Mouse (Mus musculus) kidney, postnatal 36 days (tissue): Measurements from ENCODE around the gene Spock1.

Experiments used
- DNase-seq, 2 experiments: peaks; one replicate each; pipeline ENCODE4 v3.0.0; 2021 to 2022; ENCODE audit warnings: mixed read lengths in 2 of 2

The Spock1 gene

GRCm38 (mm10) chr13:57798633-57799032 is 109.5 kb downstream of the Spock1 start:
- no peak for DNase-seq

- peak in 1 of 2 experiments; percentile 8 for DNase-seq
These were observed 111.0 kb downstream of the Spock1 start for GRCm38 (mm10) chr13:57796951-57797692.

- peak in 1 of 2 experiments; percentile 4 for DNase-seq
These were observed 114.4 kb downstream of the Spock1 start for GRCm38 (mm10) chr13:57793643-57794240.

GRCm38 (mm10) chr13:57789796-57790195 is 118.3 kb downstream of the Spock1 start:
- DNase-seq = no peak

- no peak for DNase-seq
These were observed 119.8 kb downstream of the Spock1 start for GRCm38 (mm10) chr13:57788299-57788698.

- no peak for DNase-seq
These were observed 121.9 kb downstream of the Spock1 start for GRCm38 (mm10) chr13:57786278-57786677.

GRCm38 (mm10) chr13:57782975-57783374 is 125.2 kb downstream of the Spock1 start:
- DNase-seq = no peak

- DNase-seq = no peak
These were observed 126.0 kb downstream of the Spock1 start for GRCm38 (mm10) chr13:57782107-57782561.

GRCm38 (mm10) chr13:57779146-57779545 is 129.0 kb downstream of the Spock1 start:
- DNase-seq = peak in 1 of 2 experiments; percentile 49

GRCm38 (mm10) chr13:57778524-57778923 is 129.6 kb downstream of the Spock1 start:
- DNase-seq = no peak

- no peak for DNase-seq
These were observed 136.1 kb downstream of the Spock1 start for GRCm38 (mm10) chr13:57771998-57772397.

- DNase-seq = peak in 1 of 2 experiments; percentile 67
These were observed 141.4 kb downstream of the Spock1 start for GRCm38 (mm10) chr13:57766721-57767120.

- DNase-seq = no peak
These were observed 147.0 kb downstream of the Spock1 start for GRCm38 (mm10) chr13:57761122-57761521.

GRCm38 (mm10) chr13:57760618-57761017 is 147.5 kb downstream of the Spock1 start:
- no peak for DNase-seq

- DNase-seq = no peak
These were observed 151.8 kb downstream of the Spock1 start for GRCm38 (mm10) chr13:57756316-57756715.

- no peak for DNase-seq
These were observed 157.3 kb downstream of the Spock1 start for GRCm38 (mm10) chr13:57750831-57751230.

- DNase-seq = no peak
These were observed 163.5 kb downstream of the Spock1 start for GRCm38 (mm10) chr13:57744667-57745066.

GRCm38 (mm10) chr13:57741186-57741585 is 166.9 kb downstream of the Spock1 start:
- DNase-seq = no peak

- no peak for DNase-seq
These were observed 167.7 kb downstream of the Spock1 start for GRCm38 (mm10) chr13:57740473-57740872.

- no peak for DNase-seq
These were observed 172.1 kb downstream of the Spock1 start for GRCm38 (mm10) chr13:57736060-57736459.

- no peak for DNase-seq
These were observed 173.6 kb downstream of the Spock1 start for GRCm38 (mm10) chr13:57734549-57734948.

- no peak for DNase-seq
These were observed 174.6 kb downstream of the Spock1 start for GRCm38 (mm10) chr13:57733521-57733920.

GRCm38 (mm10) chr13:57732251-57732650 is 175.9 kb downstream of the Spock1 start:
- no peak for DNase-seq

- DNase-seq = no peak
These were observed 180.4 kb downstream of the Spock1 start for GRCm38 (mm10) chr13:57727716-57728115.
